Mouse (Mus musculus): ENCODE data around the gene Slc36a2. TPM values are rescaled to one million over a fixed set of nuclear protein-coding genes. Genes with fewer than 3 reads are reported as not detected.

Gene Slc36a2
- polyA plus RNA-seq, 1 experiment from 2014 or later: 0.16 TPM

- Histone ChIP-seq H3K27ac (ENCODE audit: low read length) (no peak overlapping the region), H3K9me3 (ENCODE audit: control insufficient read depth, low read length) (no peaks in the 10 kb centered on the region), H3K4me1 (replicated peaks; ENCODE audit: control insufficient read depth, insufficient read depth, low read length) (no peaks in the 10 kb centered on the region), H3K4me3 (replicated peaks; ENCODE audit: low read length) (no peak overlapping the region), H3K4me2 (ENCODE audit: low read length) (no peak overlapping the region), H3K27me3 (replicated peaks; ENCODE audit: control insufficient read depth, insufficient read depth, low read length) (no peaks in the 10 kb centered on the region), H3K9ac (replicated peaks; ENCODE audit: low read depth, low read length) (no peak overlapping the region), H3K36me3 (ENCODE audit: control insufficient read depth, insufficient read depth) (no peaks in the 10 kb centered on the region)
- 84% methylated on average over 3 of the region's 3 CpGs for WGBS
- ATAC-seq: no peak
Observed at GRCm38 (mm10) chr11:55190216-55190615, 5.3 kb upstream of the Slc36a2 start.

DNA sequence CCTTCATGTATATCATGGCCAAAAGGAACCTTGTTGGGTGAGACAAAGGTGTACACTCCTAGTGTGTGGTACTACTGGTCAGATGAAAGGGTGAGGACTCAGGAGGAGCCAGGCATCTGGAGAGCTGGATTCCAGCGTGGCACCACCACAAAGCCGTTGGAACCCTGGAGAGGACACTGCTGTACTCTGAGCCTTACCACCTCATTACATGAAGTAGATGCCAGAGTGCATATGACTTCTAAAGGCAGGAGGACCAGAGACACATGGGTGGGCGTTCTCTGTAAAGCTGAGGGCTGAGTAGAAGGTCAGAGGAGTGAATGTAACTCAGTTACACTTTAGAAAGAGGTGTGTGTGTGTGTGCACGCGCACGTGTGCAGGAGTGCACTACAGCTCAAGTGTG lies 2.9 kb upstream of the Slc36a2 start:
- Histone ChIP-seq H3K27ac (ENCODE audit: low read length) (no peak overlapping the region), H3K36me3 (ENCODE audit: control insufficient read depth, insufficient read depth) (no peaks in the 10 kb centered on the region), H3K27me3 (replicated peaks; ENCODE audit: control insufficient read depth, insufficient read depth, low read length) (no peaks in the 10 kb centered on the region), H3K4me1 (replicated peaks; ENCODE audit: control insufficient read depth, insufficient read depth, low read length) (no peaks in the 10 kb centered on the region), H3K9me3 (ENCODE audit: control insufficient read depth, low read length) (no peaks in the 10 kb centered on the region), H3K4me2 (ENCODE audit: low read length) (no peak overlapping the region), H3K4me3 (replicated peaks; ENCODE audit: low read length) (no peak overlapping the region), H3K9ac (replicated peaks; ENCODE audit: low read depth, low read length) (no peak overlapping the region)
- 91% methylated on average over 6 of the region's 6 CpGs for WGBS
- no peak for ATAC-seq

DNA sequence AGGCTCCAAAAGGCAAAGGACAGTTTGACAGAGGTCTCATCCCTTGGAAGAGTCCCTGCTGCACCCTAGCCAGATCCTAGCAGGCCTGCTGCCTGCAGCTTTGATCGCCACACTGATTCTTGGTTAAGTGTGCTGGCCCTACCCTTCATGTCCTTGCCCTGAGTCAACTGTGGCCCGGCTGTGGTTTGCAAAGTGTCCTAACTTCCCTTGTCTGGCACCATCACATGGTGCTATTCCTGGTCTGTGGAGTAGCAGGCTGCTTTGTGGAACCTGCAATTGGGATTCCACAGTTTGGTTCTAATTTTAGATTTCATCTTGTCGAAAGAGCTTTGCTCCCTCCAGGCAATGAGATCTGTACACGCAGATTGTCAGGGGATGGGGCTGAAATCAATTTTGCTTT lies 2.4 kb upstream of the Slc36a2 start:
- Histone ChIP-seq H3K9me3 (ENCODE audit: control insufficient read depth, low read length) (no peaks in the 10 kb centered on the region), H3K27me3 (replicated peaks; ENCODE audit: control insufficient read depth, insufficient read depth, low read length) (no peaks in the 10 kb centered on the region), H3K9ac (replicated peaks; ENCODE audit: low read depth, low read length) (no peak overlapping the region), H3K36me3 (ENCODE audit: control insufficient read depth, insufficient read depth) (no peaks in the 10 kb centered on the region), H3K4me2 (ENCODE audit: low read length) (no peak overlapping the region), H3K4me3 (replicated peaks; ENCODE audit: low read length) (no peak overlapping the region), H3K4me1 (replicated peaks; ENCODE audit: control insufficient read depth, insufficient read depth, low read length) (no peaks in the 10 kb centered on the region), H3K27ac (ENCODE audit: low read length) (no peak overlapping the region)
- WGBS: 86% methylated on average over 4 of the region's 4 CpGs
- ATAC-seq: no peak

GRCm38 (mm10) chr11:55184246-55184645 lies 631 bp downstream of the Slc36a2 start:
- WGBS: 81% methylated on average over 5 of the region's 5 CpGs
- ATAC-seq: no peak
- H3K9ac ChIP-seq (replicated peaks; ENCODE audit: low read depth, low read length): no peak overlapping the region

GRCm38 (mm10) chr11:55183124-55183523 lies 1.8 kb downstream of the Slc36a2 start:
- Histone ChIP-seq H3K9ac (replicated peaks; ENCODE audit: low read depth, low read length) (no peak overlapping the region), H3K27ac (ENCODE audit: low read length) (no peak overlapping the region), H3K9me3 (ENCODE audit: control insufficient read depth, low read length) (no peaks in the 10 kb centered on the region), H3K4me3 (replicated peaks; ENCODE audit: low read length) (no peak overlapping the region), H3K27me3 (replicated peaks; ENCODE audit: control insufficient read depth, insufficient read depth, low read length) (no peaks in the 10 kb centered on the region), H3K4me1 (replicated peaks; ENCODE audit: control insufficient read depth, insufficient read depth, low read length) (no peaks in the 10 kb centered on the region), H3K36me3 (ENCODE audit: control insufficient read depth, insufficient read depth) (no peaks in the 10 kb centered on the region), H3K4me2 (ENCODE audit: low read length) (no peak overlapping the region)
- WGBS: 64% methylated on average over 7 of the region's 7 CpGs
- ATAC-seq: no peak

More at GRCm38 (mm10) chr11:55184246-55184645, 631 bp downstream of the Slc36a2 start:
- H3K4me3 ChIP-seq (replicated peaks; ENCODE audit: low read length): no peak overlapping the region
- no peaks in the 10 kb centered on the region for H3K9me3 ChIP-seq (ENCODE audit: control insufficient read depth, low read length)
- no peaks in the 10 kb centered on the region for H3K27me3 ChIP-seq (replicated peaks; ENCODE audit: control insufficient read depth, insufficient read depth, low read length)
- H3K4me2 ChIP-seq (ENCODE audit: low read length): no peak overlapping the region
- no peaks in the 10 kb centered on the region for H3K36me3 ChIP-seq (ENCODE audit: control insufficient read depth, insufficient read depth)
- no peak overlapping the region for H3K27ac ChIP-seq (ENCODE audit: low read length)
- no peaks in the 10 kb centered on the region for H3K4me1 ChIP-seq (replicated peaks; ENCODE audit: control insufficient read depth, insufficient read depth, low read length)

DNA sequence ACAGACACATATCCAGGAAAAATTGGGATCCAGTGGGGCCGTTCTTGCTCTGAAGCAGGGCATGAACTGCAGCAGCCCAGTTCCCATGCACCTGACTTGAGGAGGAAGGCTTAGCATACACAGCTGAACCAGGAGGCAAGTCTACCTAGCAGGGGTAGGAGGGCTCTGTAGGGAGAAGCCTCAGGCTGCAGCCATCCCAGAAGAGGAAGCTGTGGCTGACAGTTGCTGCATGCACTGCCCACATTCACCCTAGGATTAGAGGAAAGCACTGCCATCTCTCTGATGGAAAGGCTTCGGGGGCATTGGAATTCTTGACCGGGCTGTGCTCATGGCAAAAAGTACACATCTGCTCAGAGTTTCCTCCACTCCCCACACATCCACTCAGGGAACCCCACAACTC lies 5.0 kb downstream of the Slc36a2 start:
- Histone ChIP-seq H3K36me3 (ENCODE audit: control insufficient read depth, insufficient read depth) (no peaks in the 10 kb centered on the region), H3K4me3 (replicated peaks; ENCODE audit: low read length) (no peak overlapping the region), H3K27me3 (replicated peaks; ENCODE audit: control insufficient read depth, insufficient read depth, low read length) (no peaks in the 10 kb centered on the region), H3K9ac (replicated peaks; ENCODE audit: low read depth, low read length) (no peak overlapping the region), H3K27ac (ENCODE audit: low read length) (no peak overlapping the region), H3K4me2 (ENCODE audit: low read length) (no peak overlapping the region), H3K4me1 (replicated peaks; ENCODE audit: control insufficient read depth, insufficient read depth, low read length) (no peaks in the 10 kb centered on the region), H3K9me3 (ENCODE audit: control insufficient read depth, low read length) (no peaks in the 10 kb centered on the region)
- no peak for ATAC-seq
- 95% methylated on average over 3 of the region's 3 CpGs for WGBS

DNA sequence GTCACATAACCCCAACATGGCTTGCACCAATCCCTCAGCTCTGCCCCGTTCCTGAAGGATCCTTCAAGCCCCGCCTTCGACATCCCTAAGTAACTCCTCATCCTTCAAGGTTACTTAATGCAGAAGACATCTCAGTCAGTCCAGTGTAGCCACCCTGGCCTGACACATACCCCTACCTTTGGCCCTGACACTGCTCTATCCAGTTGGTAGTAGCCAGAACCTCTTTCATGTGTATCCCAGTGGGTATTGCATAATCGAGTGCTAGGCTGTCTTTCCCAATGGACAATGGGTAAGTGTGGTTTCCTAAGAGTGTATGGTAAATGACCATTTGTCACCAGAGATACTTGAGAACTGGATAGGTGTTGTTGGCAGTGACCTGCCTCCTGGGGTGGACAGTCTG lies 6.0 kb downstream of the Slc36a2 start:
- Histone ChIP-seq H3K4me1 (replicated peaks; ENCODE audit: control insufficient read depth, insufficient read depth, low read length) (no peaks in the 10 kb centered on the region), H3K27me3 (replicated peaks; ENCODE audit: control insufficient read depth, insufficient read depth, low read length) (0 out of 2 replicates have a peak, but pooled peaks cover 3% of the 10 kb centered on the region), H3K27ac (ENCODE audit: low read length) (no peak overlapping the region), H3K4me3 (replicated peaks; ENCODE audit: low read length) (no peak overlapping the region), H3K4me2 (ENCODE audit: low read length) (no peak overlapping the region), H3K36me3 (ENCODE audit: control insufficient read depth, insufficient read depth) (no peaks in the 10 kb centered on the region), H3K9me3 (ENCODE audit: control insufficient read depth, low read length) (no peaks in the 10 kb centered on the region), H3K9ac (replicated peaks; ENCODE audit: low read depth, low read length) (no peak overlapping the region)
- 89% methylated on average over 4 of the region's 4 CpGs for WGBS
- no peak for ATAC-seq

- H3K36me3 ChIP-seq (ENCODE audit: control insufficient read depth, insufficient read depth): no peaks in the 10 kb centered on the region
- WGBS: 78% methylated on average over 4 of the region's 4 CpGs
- no peak overlapping the region for H3K4me2 ChIP-seq (ENCODE audit: low read length)
- H3K9me3 ChIP-seq (ENCODE audit: control insufficient read depth, low read length): no peaks in the 10 kb centered on the region
- no peak overlapping the region for H3K9ac ChIP-seq (replicated peaks; ENCODE audit: low read depth, low read length)
- H3K27ac ChIP-seq (ENCODE audit: low read length): no peak overlapping the region
- H3K4me1 ChIP-seq (replicated peaks; ENCODE audit: control insufficient read depth, insufficient read depth, low read length): no peaks in the 10 kb centered on the region
- no peak overlapping the region for H3K4me3 ChIP-seq (replicated peaks; ENCODE audit: low read length)
- ATAC-seq: no peak
- H3K27me3 ChIP-seq (replicated peaks; ENCODE audit: control insufficient read depth, insufficient read depth, low read length): peaks cover 3% of the 10 kb centered on the region; the same call in 1 of the 2 replicates
Observed at GRCm38 (mm10) chr11:55170501-55170900, 14.4 kb downstream of the Slc36a2 start.

DNA sequence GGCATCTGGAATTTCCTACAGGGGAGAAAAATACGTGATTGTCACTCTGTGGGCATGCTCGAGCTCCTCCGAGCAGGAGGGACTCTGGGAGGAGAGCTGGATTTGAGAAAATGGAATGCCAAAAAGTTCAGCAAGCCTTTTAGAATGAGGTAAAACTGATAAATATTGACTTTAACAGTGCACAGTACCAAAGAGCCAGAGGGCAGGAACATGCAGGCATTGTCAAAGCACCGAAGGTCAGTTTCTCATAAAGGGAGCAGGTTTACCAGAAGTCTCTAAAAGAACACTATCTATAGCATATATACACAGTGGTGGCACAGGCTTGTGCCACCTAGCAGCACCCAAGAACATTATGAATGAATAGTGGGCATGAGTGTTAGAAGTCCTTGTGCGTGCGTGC lies 16.0 kb downstream of the Slc36a2 start:
- Histone ChIP-seq H3K4me2 (ENCODE audit: low read length) (no peak overlapping the region), H3K36me3 (ENCODE audit: control insufficient read depth, insufficient read depth) (no peaks in the 10 kb centered on the region), H3K27ac (ENCODE audit: low read length) (no peak overlapping the region), H3K9ac (replicated peaks; ENCODE audit: low read depth, low read length) (no peak overlapping the region), H3K9me3 (ENCODE audit: control insufficient read depth, low read length) (no peaks in the 10 kb centered on the region), H3K27me3 (replicated peaks; ENCODE audit: control insufficient read depth, insufficient read depth, low read length) (no peaks in the 10 kb centered on the region; the same call in 1 of the 2 replicates), H3K4me3 (replicated peaks; ENCODE audit: low read length) (no peak overlapping the region), H3K4me1 (replicated peaks; ENCODE audit: control insufficient read depth, insufficient read depth, low read length) (no peaks in the 10 kb centered on the region)
- WGBS: 94% methylated on average over 6 of the region's 6 CpGs
- ATAC-seq: no peak

DNA sequence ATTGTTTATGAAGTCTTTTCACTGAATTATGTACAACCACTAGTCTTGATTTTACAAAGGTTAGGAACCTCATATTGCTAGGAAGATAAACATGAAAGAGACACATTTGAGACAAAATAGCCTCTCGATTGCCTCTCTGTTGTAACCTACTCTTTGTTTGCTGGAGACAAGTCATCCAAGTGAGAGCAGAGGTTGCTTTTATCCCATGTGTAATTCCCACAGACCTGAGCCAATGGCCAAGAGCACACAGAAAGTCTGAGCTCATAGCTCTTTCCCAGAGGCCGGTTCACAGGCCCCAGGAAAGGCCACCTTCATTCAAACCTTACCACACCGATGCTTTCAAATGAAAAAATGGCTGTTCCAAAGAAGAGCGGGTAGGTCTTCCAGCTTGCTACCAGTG lies 16.4 kb downstream of the Slc36a2 start:
- WGBS: 83% methylated on average over 4 of the region's 4 CpGs

More for the DNA sequence above, 16.4 kb downstream of the Slc36a2 start:
- Histone ChIP-seq H3K9me3 (ENCODE audit: control insufficient read depth, low read length) (no peaks in the 10 kb centered on the region), H3K4me1 (replicated peaks; ENCODE audit: control insufficient read depth, insufficient read depth, low read length) (no peaks in the 10 kb centered on the region), H3K4me3 (replicated peaks; ENCODE audit: low read length) (no peak overlapping the region), H3K27me3 (replicated peaks; ENCODE audit: control insufficient read depth, insufficient read depth, low read length) (no peaks in the 10 kb centered on the region; the same call in 1 of the 2 replicates), H3K27ac (ENCODE audit: low read length) (no peak overlapping the region), H3K36me3 (ENCODE audit: control insufficient read depth, insufficient read depth) (no peaks in the 10 kb centered on the region), H3K9ac (replicated peaks; ENCODE audit: low read depth, low read length) (no peak overlapping the region), H3K4me2 (ENCODE audit: low read length) (no peak overlapping the region)
- ATAC-seq: no peak
